Mouse (Mus musculus): Measurements from ENCODE around the gene Mpz.

Gene Mpz

DNA sequence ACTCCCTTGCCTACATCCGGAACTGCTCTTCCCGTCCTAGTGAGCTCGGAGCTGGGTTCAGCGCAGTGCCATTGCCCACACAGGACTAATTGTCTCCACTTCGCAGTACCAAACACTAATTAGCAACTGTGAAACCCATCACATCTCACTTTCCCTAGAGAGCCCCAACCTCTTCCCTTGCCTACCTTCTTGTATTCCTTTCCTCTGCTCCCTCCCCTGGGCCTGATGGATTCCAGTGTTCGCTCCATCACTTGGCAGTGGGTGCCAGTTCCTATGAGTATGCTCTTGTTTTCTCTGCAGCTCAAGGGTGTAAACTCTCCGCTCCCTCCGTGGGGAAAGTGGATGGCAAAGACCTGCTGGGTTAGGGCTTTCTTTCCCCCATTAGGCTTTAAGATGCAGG lies 35.1 kb downstream of the Mpz start:
- DNase-seq (ENCODE audit: inconsistent age in 2 of 2, low spot score in 1 of 2), result no peak

DNA sequence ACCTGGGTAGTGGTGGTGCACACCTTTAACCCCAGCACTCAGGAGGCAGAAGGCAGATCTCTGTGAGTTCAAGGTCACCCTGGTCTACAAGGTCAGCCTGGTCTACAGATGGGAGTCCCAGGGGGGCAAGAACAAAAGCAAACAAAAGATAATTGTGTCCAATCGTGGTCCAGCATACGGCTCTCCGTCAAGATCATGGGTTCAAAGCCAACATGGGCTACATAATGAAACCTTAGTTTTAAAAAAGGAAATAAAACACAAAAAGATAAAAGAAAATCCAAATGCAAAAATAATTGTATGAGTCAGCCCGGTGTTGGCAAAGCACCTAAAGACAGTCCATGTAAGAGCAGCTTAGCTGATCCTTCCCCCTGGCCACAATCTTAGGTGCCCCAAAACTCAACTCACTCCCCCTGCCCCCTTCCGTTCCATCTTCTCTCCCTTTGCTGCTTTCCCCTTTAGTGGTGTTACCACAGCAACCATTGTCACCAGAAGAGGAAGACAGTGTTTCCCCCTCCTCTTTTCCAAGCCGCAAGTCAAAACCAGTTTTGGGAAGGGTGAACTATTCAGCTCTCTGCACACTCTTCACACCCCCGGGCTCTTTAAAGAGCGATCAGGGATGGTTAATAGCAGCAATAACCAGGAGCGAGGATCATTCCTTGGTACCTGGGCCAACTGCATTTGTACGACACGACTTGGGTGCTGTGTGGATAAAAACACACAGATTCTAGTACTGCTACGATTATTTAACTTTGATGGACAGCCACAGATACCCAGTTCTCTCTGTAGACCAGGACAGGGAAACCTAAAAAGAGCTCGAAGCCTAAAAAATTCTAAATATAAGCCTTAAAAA lies 37.6 kb downstream of the Mpz start:
- peak; percentile 22 to 60 for DNase-seq (ENCODE audit: inconsistent age in 2 of 2, low spot score in 1 of 2)

DNA sequence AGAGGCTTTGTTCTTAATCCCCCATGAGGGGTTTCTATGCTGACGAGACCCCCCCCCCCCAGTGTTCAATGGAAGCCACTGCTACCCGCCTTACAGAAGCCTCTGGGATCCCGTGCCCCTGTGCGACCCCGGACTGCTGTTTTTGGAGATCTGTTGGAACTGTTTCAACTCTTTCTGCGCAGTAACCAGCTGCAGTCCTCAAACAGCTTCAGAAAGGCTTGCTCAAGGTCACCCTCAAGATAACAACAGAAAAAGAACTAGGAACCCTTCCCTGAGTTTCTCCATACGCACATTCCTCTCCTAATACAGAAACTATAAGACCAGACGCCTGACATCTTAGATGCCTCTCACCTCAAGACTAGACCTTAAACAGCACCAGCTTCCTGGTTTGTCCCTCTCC lies 38.5 kb downstream of the Mpz start:
- peak in 1 of 2 experiments; percentile 43 for DNase-seq (ENCODE audit: inconsistent age in 2 of 2, low spot score in 1 of 2)

DNA sequence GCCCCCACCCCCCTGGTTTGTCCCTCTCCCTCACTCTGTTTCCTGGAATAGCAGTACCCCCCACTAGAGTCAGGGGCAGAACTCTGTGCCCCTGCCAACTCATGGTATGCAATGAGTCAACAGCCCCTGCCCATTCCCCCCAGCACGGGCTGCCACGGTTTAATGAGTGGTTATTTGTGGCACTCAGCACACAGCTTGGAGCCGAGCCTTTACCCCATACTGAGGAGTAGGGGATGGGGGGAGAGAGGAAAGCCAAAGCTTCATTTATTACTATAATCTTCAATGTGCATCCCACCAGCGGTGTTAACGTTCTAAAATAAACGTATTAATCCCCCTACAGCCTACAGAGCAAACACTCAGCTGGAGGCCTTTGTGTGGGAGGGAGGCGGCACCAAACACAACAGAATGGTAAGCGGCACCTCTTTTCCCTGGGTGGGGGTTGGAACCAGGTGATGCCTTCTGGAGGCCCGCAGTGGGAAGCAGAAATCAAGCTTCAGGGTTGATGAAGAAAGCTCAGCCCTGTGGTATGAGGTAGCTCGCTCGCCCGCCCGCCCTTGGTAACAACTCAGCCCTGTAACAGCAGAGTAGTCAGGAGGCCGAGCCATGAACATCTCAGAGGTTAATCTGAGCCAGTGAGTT lies 39.1 kb downstream of the Mpz start:
- peak; percentile 38 to 77 for DNase-seq (ENCODE audit: inconsistent age in 2 of 2, low spot score in 1 of 2)

DNA sequence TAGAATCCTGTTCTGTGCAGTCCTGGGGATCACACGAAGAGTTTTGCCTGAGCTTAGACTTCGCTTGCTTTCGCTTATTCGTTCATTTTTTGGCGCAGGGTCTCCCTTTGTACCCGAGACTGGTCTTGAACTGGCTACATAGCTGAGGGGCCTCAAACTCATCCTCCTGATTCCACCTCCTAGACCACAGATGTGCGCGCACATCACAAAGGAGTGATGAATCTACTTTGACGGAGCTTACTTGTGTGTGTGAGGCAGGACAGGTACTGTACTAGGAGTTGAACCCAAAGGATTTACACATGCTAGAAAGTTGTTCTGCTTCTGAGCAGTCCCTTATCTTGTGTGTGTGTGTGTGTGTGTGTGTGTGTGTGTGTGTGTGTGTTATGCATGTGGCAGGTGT lies 40.3 kb downstream of the Mpz start:
- DNase-seq (ENCODE audit: inconsistent age in 2 of 2, low spot score in 1 of 2), result no peak

DNA sequence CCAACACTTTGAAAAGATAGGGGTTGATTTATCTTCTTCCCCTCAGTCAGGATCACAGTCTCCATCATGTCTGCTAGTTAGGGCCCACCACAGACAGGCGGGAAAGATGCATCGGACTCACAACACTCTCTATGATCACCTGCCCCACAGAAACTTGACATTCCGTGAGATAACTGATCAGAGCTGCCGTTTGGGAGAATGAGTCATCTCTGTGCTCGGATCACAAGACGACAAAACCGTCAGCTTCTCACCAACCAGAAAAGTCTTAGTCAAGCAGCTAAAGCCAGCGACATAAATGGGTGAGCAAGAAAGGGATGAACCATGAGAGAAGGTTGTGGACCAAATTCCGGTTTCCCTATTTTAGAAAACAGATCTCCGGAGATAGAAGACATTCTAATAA lies 41.8 kb downstream of the Mpz start:
- DNase-seq (ENCODE audit: inconsistent age in 2 of 2, low spot score in 1 of 2), result peak; percentile 33 to 73

DNA sequence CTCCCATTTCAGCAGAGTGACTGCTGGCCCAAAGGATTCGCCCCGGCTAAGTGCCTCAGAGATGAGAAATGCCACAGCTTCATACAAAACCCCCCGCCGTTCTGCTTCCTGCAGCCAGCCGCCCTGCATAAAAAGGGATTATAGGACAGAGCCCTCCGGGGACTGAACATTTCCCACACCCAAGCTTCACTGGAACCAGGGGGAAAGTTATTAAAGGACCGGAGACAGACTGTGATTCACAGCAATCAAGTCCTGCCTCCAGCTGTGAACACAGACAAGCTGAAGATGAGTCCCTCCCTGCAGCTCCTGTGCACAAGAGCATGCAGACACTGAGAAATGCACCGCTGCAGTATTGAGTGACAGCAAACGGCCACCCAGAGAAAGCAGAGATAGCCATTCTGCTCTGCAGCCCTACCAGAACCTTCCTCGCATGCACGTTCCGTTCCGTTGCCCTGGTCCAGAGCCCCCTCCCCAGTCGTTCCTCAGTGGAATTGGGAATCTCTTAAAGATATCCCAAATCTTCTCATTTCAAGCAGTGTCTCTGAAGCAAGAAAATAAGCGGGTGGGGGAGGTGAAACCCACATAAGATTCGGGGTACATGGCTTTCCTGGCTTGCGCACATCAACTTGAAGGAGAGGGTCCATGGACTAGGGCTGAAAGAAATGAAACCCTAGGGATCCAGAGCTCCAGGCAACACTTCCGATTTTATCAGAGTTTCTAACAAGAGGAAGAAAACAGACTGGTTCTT lies 42.8 kb downstream of the Mpz start:
- peak; percentile 27 to 72 for DNase-seq (ENCODE audit: inconsistent age in 2 of 2, low spot score in 1 of 2)

DNA sequence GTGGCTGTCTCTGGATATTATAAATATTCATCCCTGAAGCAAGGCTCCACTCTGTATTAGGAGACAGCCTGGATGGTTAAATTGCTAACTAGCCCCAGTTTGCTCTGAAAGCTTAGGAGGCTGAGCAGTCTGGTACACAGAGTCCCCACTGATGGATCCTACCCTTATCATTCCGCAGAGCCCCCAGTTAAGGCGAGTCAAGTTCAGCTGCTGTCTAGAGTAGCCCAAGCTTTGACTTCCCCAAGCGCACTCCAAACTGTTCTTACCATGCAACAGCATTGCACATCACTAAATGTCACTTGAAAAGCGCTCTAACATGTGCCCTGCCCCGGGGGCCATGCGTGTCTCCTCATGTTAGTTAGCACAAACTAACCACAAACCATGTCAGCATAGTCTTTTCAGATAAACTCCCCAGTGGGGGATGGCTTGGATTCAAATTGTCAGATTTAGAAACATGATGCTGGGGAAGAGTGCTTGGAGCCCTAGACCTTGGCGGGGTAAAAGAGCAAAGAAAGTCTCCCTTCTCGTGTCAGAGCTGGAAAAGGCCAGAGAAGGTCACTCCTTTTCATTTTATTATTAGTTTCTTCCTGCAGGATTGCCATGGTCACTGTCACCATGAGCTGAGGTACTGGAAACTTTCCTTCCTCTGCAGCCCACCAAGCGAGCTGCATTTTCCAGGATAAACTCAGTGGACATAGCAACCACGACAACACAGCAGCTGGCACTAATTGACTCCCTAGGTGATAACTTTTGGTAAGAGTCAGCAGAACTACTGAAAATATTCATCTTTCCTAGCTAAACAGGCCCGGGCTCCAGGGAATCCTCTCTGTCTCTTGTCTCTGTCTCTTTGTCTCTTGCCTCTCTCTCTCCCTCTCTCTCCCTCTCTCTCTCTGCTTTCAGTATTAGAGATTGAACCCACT lies 43.7 kb downstream of the Mpz start:
- peak in 1 of 2 experiments; percentile 68 for DNase-seq (ENCODE audit: inconsistent age in 2 of 2, low spot score in 1 of 2)

DNA sequence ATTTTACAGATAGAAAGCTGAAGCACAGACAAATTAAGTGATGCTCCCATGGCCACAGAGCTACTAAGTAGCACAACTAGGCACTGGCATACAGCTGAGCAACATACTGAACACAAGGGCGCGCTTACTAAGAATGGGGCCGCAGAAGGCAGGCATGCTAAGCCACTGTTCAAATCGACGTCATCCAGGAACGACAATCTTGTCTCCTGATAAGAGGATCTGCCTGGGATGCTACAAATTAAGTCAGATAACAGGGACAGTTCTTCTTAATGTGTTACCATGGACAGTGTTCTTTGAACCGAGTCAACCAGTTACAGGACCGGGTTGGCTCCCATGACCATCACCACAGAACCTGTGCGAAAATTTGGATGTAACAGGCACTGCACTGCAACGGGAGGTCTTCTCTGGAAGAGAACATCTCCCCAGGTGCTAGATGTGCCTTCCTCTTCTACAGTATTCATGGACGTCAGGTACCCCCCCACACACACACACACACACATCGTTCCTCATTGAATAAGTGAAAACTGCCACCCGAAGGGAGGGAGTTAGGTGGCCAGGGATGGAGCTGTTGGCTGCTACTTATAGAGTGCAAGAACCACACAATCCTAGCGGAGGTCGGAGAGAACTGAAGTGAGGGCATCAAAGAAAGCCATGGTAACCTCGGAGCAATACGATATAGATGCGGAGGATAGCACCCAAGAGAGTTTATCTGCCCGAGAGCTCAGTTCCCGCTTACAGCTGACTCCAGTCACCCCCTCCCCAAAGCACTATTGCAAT lies 44.7 kb downstream of the Mpz start:
- peak; percentile 18 to 67 for DNase-seq (ENCODE audit: inconsistent age in 2 of 2, low spot score in 1 of 2)

DNA sequence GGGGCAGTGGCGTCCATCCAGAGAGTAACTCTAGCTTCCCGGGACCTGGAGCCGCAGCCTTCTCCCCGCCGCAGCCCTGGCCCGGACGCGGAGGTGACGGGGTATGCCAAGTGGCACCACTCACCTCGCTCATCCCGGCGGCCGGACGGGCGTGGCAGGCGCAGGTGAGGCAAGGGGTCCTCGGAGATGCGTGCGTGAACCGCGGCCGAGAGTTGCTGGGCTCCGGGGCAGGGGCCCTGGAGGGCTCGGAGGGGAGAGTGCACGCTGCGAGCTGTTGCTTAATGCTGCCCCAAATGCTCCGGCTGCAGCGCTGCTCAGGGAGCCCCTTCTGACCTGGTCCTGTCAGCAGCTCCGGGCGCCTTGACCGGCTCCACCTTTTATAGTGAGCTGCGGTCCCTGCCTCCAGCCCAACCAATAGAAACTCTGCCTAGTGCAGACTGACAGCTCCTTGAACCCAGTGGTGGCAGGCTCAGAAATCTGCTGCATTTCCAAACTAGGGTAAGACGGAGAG lies 45.4 kb downstream of the Mpz start, which contains the start of gene Pcp4l1:
Pcp4l1 (minus strand) TSS at position 382 of the 511 bp plus-strand sequence.
- DNase-seq (ENCODE audit: inconsistent age in 2 of 2, low spot score in 1 of 2), result peak; percentile 76 to 89

DNA sequence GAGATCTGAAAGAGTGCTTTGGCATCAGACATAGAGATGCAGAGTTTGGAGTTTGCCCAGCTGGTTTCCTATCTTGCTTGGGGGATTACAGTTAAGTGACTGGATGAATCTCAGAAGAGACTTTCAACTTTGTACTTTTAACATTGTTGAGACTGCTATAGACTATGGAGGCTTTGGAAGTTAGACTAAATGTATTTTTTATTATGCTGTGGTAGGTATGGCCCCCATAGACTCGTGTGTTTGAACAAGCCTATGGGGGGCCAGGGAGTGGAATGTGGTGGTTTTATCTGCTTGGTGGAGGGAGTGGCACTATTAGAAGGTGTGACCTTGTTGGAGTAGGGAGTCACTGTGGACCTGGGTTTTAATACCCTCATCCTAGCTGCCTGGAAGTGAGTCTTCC lies 49.0 kb downstream of the Mpz start:
- no peak for DNase-seq (ENCODE audit: inconsistent age in 2 of 2, low spot score in 1 of 2)

DNA sequence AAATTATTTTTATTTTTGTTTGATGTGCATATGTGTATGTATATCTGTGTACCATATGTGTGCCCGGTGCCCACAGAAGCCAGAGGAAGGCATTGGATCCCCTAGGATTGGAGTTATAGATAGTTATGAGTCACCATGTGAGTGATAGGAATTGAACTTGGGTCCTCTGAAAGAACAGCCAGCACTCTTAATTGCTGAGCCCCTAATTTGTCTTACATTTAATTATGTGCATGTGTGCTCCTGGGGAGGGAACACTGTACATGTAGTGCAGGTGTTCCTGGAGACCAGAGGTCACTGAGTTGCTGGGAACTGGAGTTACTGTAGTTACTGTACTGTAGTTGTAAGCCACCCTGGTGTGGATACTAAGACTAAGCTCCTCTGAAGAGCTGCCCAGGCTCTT lies 50.3 kb downstream of the Mpz start:
- no peak for DNase-seq (ENCODE audit: inconsistent age in 2 of 2, low spot score in 1 of 2)

DNA sequence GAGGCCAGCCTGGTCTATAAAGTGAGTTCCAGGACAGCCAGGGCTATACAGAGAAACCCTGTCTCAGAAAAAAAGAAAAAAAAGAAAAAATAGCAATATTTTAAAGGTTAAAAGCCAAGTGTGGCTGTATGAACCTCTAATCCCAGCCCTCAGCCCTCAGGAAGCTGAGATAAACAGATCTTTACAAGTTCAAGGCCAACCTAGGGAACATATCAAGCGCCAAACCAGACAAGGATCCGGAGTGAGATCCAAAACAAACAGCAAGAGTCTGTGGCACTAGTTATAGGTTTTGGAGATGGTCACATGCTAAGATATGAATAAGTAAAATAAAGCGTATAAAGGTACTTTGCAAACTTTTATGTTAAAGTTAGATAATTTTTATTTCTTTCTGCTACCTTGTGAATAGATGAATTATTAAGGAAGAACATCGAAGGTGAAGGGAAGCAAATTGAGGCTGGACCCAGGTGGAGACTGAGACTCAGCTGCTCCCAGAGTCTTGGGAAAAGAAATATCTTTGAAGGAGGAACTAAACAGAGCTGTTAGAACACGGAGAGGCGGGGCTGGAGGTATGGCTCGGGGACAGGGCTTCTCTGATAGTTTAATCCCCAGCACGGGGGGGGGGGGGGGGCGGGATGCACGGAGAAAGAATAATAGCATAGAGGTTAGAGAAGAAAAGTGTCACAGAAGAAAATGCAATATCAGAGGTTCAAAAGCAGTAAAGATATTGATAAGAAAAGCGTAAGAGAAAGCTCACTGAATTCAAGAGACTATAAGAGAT lies 53.1 kb downstream of the Mpz start:
- DNase-seq (ENCODE audit: inconsistent age in 2 of 2, low spot score in 1 of 2), result no peak

DNA sequence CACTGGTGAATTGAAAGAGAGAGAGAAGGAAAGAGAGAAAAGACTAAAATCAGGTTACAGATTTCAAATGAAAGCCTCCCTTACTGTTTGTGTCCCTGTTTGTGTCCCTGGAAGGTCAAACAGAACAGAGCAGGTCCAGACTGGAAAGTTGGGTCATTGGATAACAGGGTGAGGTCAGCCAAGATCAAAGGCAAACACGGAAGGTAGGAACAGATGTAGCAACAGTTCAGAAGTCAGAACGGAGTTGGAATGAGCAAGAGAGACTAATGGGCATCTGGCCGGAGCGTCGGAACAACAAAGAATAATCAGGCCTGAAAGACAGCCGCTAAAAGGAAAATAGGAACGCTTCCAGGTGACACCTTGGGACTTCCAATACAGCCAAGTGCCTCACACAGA lies 53.7 kb downstream of the Mpz start:
- DNase-seq (ENCODE audit: inconsistent age in 2 of 2, low spot score in 1 of 2), result no peak

DNA sequence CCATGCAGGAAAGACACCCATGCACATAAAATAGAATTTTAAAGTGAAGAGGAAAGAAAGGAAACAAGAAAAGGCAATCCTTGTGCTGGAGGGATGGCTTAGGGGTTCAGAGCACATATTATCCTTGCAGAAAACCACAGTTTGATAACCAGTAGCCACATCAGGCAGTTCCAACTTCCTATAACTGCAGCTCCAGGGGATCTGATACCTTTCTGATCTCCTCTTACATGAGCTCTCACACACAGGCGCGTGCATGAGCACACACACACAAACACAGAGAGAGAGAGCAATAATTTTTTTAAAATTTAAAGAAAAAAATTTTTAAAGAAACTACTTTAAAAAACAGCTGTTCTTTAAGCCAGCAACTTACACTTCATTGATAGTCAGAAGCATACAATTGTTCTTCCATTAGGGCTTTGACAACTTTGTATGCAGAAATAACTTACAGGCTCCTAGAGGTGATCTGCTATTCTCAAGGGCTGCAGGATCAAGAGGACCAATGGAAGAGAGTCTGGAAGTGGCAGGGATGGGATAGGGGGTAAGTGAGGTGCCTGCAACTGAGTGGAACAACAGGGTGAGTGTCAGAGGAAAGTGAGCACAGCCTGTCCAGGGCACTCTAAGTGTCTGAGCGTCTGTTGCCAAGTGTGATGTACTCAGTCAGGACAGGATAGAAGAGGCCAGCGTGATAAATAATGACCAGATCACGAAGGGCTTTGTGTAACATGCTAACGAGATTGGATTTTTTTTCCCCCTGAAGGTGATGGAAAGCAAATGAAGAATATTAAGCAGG lies 55.4 kb downstream of the Mpz start:
- no peak for DNase-seq (ENCODE audit: inconsistent age in 2 of 2, low spot score in 1 of 2)

DNA sequence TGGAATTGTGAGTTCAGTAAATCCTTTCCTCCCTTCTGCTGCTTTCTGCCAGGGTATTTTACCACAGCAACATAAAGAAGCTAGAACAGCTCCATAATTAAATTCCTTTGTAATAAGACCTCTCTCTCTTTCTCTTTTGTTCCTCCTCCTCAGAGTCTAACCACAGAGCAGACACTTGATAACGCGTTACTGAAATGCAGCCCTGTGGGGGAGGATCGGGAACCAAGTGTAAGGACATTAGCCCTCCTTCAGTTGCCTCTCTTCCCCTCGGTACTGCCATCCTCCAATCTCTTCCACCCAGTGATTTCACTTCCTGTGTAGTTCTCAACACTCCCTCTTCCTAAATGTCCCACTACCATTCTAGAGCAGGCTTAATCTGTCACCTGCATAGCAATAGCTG lies 58.9 kb downstream of the Mpz start:
- no peak for DNase-seq (ENCODE audit: inconsistent age in 2 of 2, low spot score in 1 of 2)

All from adrenal gland, adult (tissue).